Mouse (Mus musculus) lung, embryonic 14.5 days (tissue): ENCODE measurements around the gene Lrrtm3. TPM values are rescaled to one million over a fixed set of nuclear protein-coding genes. Genes with fewer than 3 reads are reported as not detected.

Source experiments
- ATAC-seq: fragments of 200-750 bp; cut with Nextera tagmentation; 2 replicates; pipeline ENCODE4 v1.8.0; 2017; ENCODE audit warnings: mild to moderate bottlenecking, moderate TSS enrichment, moderate library complexity; ENCODE audit not compliant: insufficient read depth
- DNase-seq: peaks from one replicate; pipeline ENCODE4 v3.0.0-alpha.2; 2015
- H3K27ac ChIP-seq: fragments of 300-500 bp; sonication (generic); 2 replicates; pipeline ENCODE4 v1.5.1; 2014; ENCODE audit warnings: low read depth, mild to moderate bottlenecking, moderate library complexity
- H3K27me3 ChIP-seq: fragments of 300-500 bp; sonication (generic); 2 replicates; pipeline ENCODE4 v1.6.1; 2014; ENCODE audit warnings: low read length, control low read depth; ENCODE audit not compliant: insufficient read depth
- H3K36me3 ChIP-seq: fragments of 300-500 bp; sonication (generic); 2 replicates; pipeline ENCODE4 v1.6.1; 2014; ENCODE audit warnings: control low read depth; ENCODE audit not compliant: insufficient read depth
- H3K4me1 ChIP-seq: fragments of 300-500 bp; sonication (generic); 2 replicates; pipeline ENCODE4 v1.6.1; 2014; ENCODE audit warnings: antibody characterized with exemption, control low read depth; ENCODE audit not compliant: insufficient read depth
- H3K4me2 ChIP-seq: fragments of 300-500 bp; sonication (generic); 2 replicates; pipeline ENCODE4 v1.6.1; 2014; ENCODE audit warnings: mild to moderate bottlenecking
- H3K4me3 ChIP-seq: fragments of 300-500 bp; sonication (generic); 2 replicates; pipeline ENCODE4 v1.5.1; 2014; ENCODE audit warnings: low read depth, low read length
- H3K9ac ChIP-seq: fragments of 300-500 bp; sonication (generic); 2 replicates; pipeline ENCODE4 v1.6.1; 2014
- H3K9me3 ChIP-seq: fragments of 300-500 bp; sonication (generic); 2 replicates; pipeline ENCODE4 v1.6.1; 2016; ENCODE audit warnings: low read depth, low read length, control low read depth
- CTCF ChIP-seq: IDR thresholded peaks from 2 replicates; pipeline ENCODE4 v1.5.1; 2016; ENCODE audit warnings: antibody characterized with exemption, low read depth
- WGBS: fragments of 180-500 bp; shearing (Covaris S2); extraction: QIAGEN DNeasy Blood & Tissue Kit; methylation state at CpG from one replicate; pipeline ENCODE4 v1.1.7; 2014; 5-methylcytosine and 5-hydroxymethylcytosine counted together
- polyA plus RNA-seq: library from polyadenylated mRNA; unstranded; fragments of >200 nt; fragmentation: Nextera tagmentation; extraction: Ambion mirVana; gene quantifications from 2 replicates; pipeline ENCODE4 v1.2.1, GENCODE M21; 2014

The Lrrtm3 gene
- polyA plus RNA-seq, 1 experiment from 2014 or later, result 3.3 TPM

- WGBS, result 87% methylated on average over 5 of the region's 5 CpGs
- Histone ChIP-seq H3K4me1 (no peaks in the 10 kb centered on the region), H3K4me3 (no peak overlapping the region), H3K27me3 (no peaks in the 10 kb centered on the region), H3K4me2 (no peak overlapping the region), H3K27ac (no peak overlapping the region), H3K36me3 (no peaks in the 10 kb centered on the region), H3K9me3 (no peaks in the 10 kb centered on the region), H3K9ac (no peak overlapping the region)
- TF ChIP-seq CTCF, result no peak
- ATAC-seq (no peak), DNase-seq (no peak)
Observed at GRCm38 (mm10) chr10:63894612-63895011, 195.5 kb downstream of the Lrrtm3 start.

GRCm38 (mm10) chr10:63886449-63887088, 203.5 kb downstream of the Lrrtm3 start:
- DNase-seq (peak; percentile 61), ATAC-seq (peak; percentile 60; the same call in 1 of the 2 replicates)
- no peaks in the 10 kb centered on the region for H3K36me3 ChIP-seq
- peak overlapping the region; percentile 39; the same call in 1 of the 2 replicates for H3K27ac ChIP-seq
- peak overlapping the region; percentile 56 for H3K4me2 ChIP-seq
- H3K4me1 ChIP-seq, result no peaks in the 10 kb centered on the region
- H3K9ac ChIP-seq, result no peak overlapping the region
- TF ChIP-seq CTCF, result no peak
- H3K4me3 ChIP-seq, result peak overlapping the region; percentile 20
- 42% methylated on average over 23 of the region's 23 CpGs for WGBS
- no peaks in the 10 kb centered on the region for H3K9me3 ChIP-seq
- no peaks in the 10 kb centered on the region for H3K27me3 ChIP-seq

GRCm38 (mm10) chr10:63880462-63880903, 209.6 kb downstream of the Lrrtm3 start:
- H3K4me3 ChIP-seq, result no peak overlapping the region
- H3K9me3 ChIP-seq, result no peaks in the 10 kb centered on the region
- no peaks in the 10 kb centered on the region for H3K27me3 ChIP-seq
- H3K4me2 ChIP-seq, result no peak overlapping the region
- no peak overlapping the region for H3K27ac ChIP-seq
- ATAC-seq, result peak; percentile 87
- TF ChIP-seq CTCF, result no peak
- DNase-seq, result peak; percentile 82
- no peak overlapping the region for H3K9ac ChIP-seq
- H3K4me1 ChIP-seq, result no peaks in the 10 kb centered on the region
- no peaks in the 10 kb centered on the region for H3K36me3 ChIP-seq
- WGBS, result 65% methylated on average over 5 of the region's 5 CpGs

Other genes starting within 250 kb of the Lrrtm3 start
- 0.16 and 0.30 TPM in 2 replicates for gene Gm10118, start 162.8 kb downstream of the Lrrtm3 start, polyA plus RNA-seq